Mouse (Mus musculus) CH12.LX (cell line): ENCODE results near the gene Ugt1a6b.

Experiments used
- BHLHE40 ChIP-seq: IDR thresholded peaks from 2 replicates; pipeline ENCODE4 v1.6.1; 2011; ENCODE audit warnings: mild to moderate bottlenecking, low read depth, low read length, improper control_type of control experiment
- CTCF ChIP-seq, 2 experiments: IDR thresholded peaks in 1 of 2; conservative IDR thresholded peaks in 1 of 2; 2 replicates each; pipeline ENCODE4 v1.5.1; 2011 to 2012; ENCODE audit warnings: low read depth in 2 of 2, low read length in 2 of 2, improper control_type of control experiment in 1 of 2, inconsistent platforms in 1 of 2, mild to moderate bottlenecking in 1 of 2, moderate library complexity in 1 of 2
- IRF4 ChIP-seq: IDR thresholded peaks from 2 replicates; pipeline ENCODE4 v1.6.1; 2014; ENCODE audit warnings: low read depth, mild to moderate bottlenecking, inconsistent platforms, low read length, improper control_type of control experiment
- PAX5 ChIP-seq: IDR thresholded peaks from 2 replicates; pipeline ENCODE4 v1.6.1; 2012; ENCODE audit warnings: low read length, inconsistent platforms, mixed read lengths
- POLR2A ChIP-seq: IDR thresholded peaks from 2 replicates; pipeline ENCODE4 v1.6.1; 2011; ENCODE audit warnings: low read depth, mild to moderate bottlenecking, improper control_type of control experiment, low read length
- ZC3H11A ChIP-seq: IDR thresholded peaks from 2 replicates; pipeline ENCODE4 v1.6.1; 2012; ENCODE audit warnings: low read depth, mild to moderate bottlenecking, inconsistent platforms, low read length, improper control_type of control experiment

- TF ChIP-seq CTCF (conservative IDR thresholded peaks at IDR 0.05 in 1 of 2, IDR thresholded peaks at IDR 0.05 in 1 of 2; ENCODE audit: low read depth in 2 of 2, low read length in 2 of 2) (no peak), IRF4 (no peak), ZC3H11A (no peak), PAX5 (no peak), POLR2A (no peak), BHLHE40 (no peak)
These were observed 15.5 kb upstream of the Ugt1a6b start, which contains the start of gene Ugt1a8 for GRCm38 (mm10) chr1:88087513-88087912.
